Comparison of ENCODE assay signal across 17 mouse cellular contexts in the genomic region with DNA sequence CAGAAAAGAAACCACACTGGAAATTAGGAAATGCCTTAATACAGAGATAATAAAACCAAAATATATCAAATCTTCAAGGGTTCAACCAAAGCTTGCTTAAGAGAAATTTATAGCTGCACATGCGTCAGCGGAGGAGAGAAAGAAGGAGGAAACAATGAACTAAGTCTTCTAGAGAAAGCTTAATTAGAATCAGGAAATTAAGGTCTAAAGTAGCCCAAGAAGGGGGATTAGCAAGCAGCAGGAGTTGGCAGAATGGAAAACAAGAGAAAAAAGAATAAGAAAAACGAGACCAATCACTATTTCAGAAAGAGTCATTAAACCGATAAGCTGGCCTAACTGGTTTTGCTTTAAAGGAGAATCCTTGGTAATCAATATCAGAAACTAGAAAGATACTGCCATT.
DNase-seq lines count a peak whose midpoint lies in the region; ATAC-seq and TF ChIP-seq lines count a peak whose summit lies in the region.
"Had no signal": no experiment of that assay in that cellular context is flagged by ENCODE, and none has a peak within 500 bp of the region (broad histone marks: within the 10 kb centered on the region; RNA-seq: fewer than 3 reads in every experiment).

No protein-coding gene starts in this region.

- H3K4me3 ChIP-seq in forebrain, embryonic 15.5 days, result no peak overlapping the region
- H3K4me3 ChIP-seq in forebrain, embryonic 11.5 days (ENCODE audit: low read depth, low read length), result no peak overlapping the region
- H3K4me3 ChIP-seq in hindbrain, postnatal 0 days (ENCODE audit: low read length), result no peak overlapping the region
- no peak overlapping the region for H3K4me3 ChIP-seq in hindbrain, embryonic 12.5 days
- no peak overlapping the region for H3K4me3 ChIP-seq in stomach, embryonic 15.5 days (replicated peaks)
- H3K4me3 ChIP-seq in stomach, postnatal 0 days (ENCODE audit: low read depth, low read length), result no peak overlapping the region
- H3K4me3 ChIP-seq: embryonic facial prominence, embryonic 12.5 days; layer of hippocampus, adult 2 months; midbrain, embryonic 13.5 days had no signal

- no peak for TF ChIP-seq CTCF in hindbrain, postnatal 0 days (IDR thresholded peaks at IDR 0.05; ENCODE audit: low read depth)
- TF ChIP-seq CTCF in stomach, postnatal 0 days (IDR thresholded peaks at IDR 0.05; ENCODE audit: low read depth), result no peak

- TF ChIP-seq EP300 in stomach, postnatal 0 days (optimal IDR thresholded peaks at IDR 0.05), result no peak

- H3K4me2 ChIP-seq in forebrain, embryonic 15.5 days (replicated peaks), result no peak overlapping the region
- H3K4me2 ChIP-seq in forebrain, embryonic 11.5 days (ENCODE audit: low read depth, low read length, severe bottlenecking), result no peak overlapping the region
- H3K4me2 ChIP-seq in hindbrain, postnatal 0 days (ENCODE audit: low read depth, low read length), result no peak overlapping the region
- no peak overlapping the region for H3K4me2 ChIP-seq in hindbrain, embryonic 12.5 days (replicated peaks)
- no peak overlapping the region for H3K4me2 ChIP-seq in stomach, embryonic 15.5 days
- no peak overlapping the region for H3K4me2 ChIP-seq in stomach, postnatal 0 days (replicated peaks; ENCODE audit: low read depth)
- H3K4me2 ChIP-seq: embryonic facial prominence, embryonic 12.5 days; midbrain, embryonic 13.5 days had no signal

- no peaks in the 10 kb centered on the region for H3K27me3 ChIP-seq in forebrain, embryonic 15.5 days
- H3K27me3 ChIP-seq in forebrain, embryonic 11.5 days (ENCODE audit: control insufficient read depth, insufficient read depth, low read length), result no peaks in the 10 kb centered on the region
- no peaks in the 10 kb centered on the region for H3K27me3 ChIP-seq in hindbrain, postnatal 0 days (ENCODE audit: insufficient read depth, low read length)
- no peaks in the 10 kb centered on the region for H3K27me3 ChIP-seq in hindbrain, embryonic 12.5 days
- H3K27me3 ChIP-seq in stomach, embryonic 15.5 days (replicated peaks), result no peaks in the 10 kb centered on the region
- no peaks in the 10 kb centered on the region for H3K27me3 ChIP-seq in stomach, postnatal 0 days (ENCODE audit: control insufficient read depth, insufficient read depth, low read length)
- H3K27me3 ChIP-seq: embryonic facial prominence, embryonic 12.5 days; midbrain, embryonic 13.5 days had no signal

- no peak for DNase-seq in forebrain, embryonic 11.5 days (ENCODE audit: low spot score)
- DNase-seq in hindbrain, postnatal 0 days (ENCODE audit: low spot score), result no peak
- DNase-seq in stomach, postnatal 0 days (ENCODE audit: low spot score), result no peak
- DNase-seq in cerebellum, adult 11-12 months, result no peak
- no peak for DNase-seq in Muller cell, postnatal 12 days (ENCODE audit: inconsistent ontology term)
- DNase-seq: lung, adult 2 months; lung, postnatal 4 days; right cerebral cortex, postnatal 25 days; thymus, adult 18-20 months had no signal

- 10% methylated on average over 4 of the region's 4 CpGs for WGBS in forebrain, embryonic 15.5 days
- 13% methylated on average over 4 of the region's 4 CpGs for WGBS in forebrain, embryonic 11.5 days
- 38% methylated on average over 4 of the region's 4 CpGs for WGBS in hindbrain, postnatal 0 days
- WGBS in hindbrain, embryonic 12.5 days, result 64% methylated on average over 4 of the region's 4 CpGs
- WGBS in stomach, embryonic 15.5 days, result 50% methylated on average over 4 of the region's 4 CpGs
- WGBS in stomach, postnatal 0 days, result 52% methylated on average over 4 of the region's 4 CpGs

- peaks cover 18% of the 10 kb centered on the region for H3K4me1 ChIP-seq in forebrain, embryonic 15.5 days
- 0 out of 2 replicates have a peak, but pooled peaks cover 2% of the 10 kb centered on the region for H3K4me1 ChIP-seq in forebrain, embryonic 11.5 days (replicated peaks; ENCODE audit: control insufficient read depth, insufficient read depth, low read length)
- H3K4me1 ChIP-seq in hindbrain, postnatal 0 days (ENCODE audit: insufficient read depth, low read length), result no peaks in the 10 kb centered on the region
- H3K4me1 ChIP-seq in hindbrain, embryonic 12.5 days, result peaks cover 7% of the 10 kb centered on the region; the same call in 1 of the 2 replicates
- H3K4me1 ChIP-seq in stomach, embryonic 15.5 days, result peaks cover 8% of the 10 kb centered on the region; the same call in 1 of the 2 replicates
- H3K4me1 ChIP-seq in stomach, postnatal 0 days (replicated peaks; ENCODE audit: control insufficient read depth, insufficient read depth), result no peaks in the 10 kb centered on the region

- H3K9ac ChIP-seq in forebrain, embryonic 15.5 days (replicated peaks), result no peak overlapping the region
- no peak overlapping the region for H3K9ac ChIP-seq in forebrain, embryonic 11.5 days (ENCODE audit: low read length)
- H3K9ac ChIP-seq in hindbrain, postnatal 0 days (replicated peaks; ENCODE audit: low read length), result no peak overlapping the region
- no peak overlapping the region for H3K9ac ChIP-seq in hindbrain, embryonic 12.5 days
- no peak overlapping the region for H3K9ac ChIP-seq in stomach, embryonic 15.5 days
- H3K9ac ChIP-seq in stomach, postnatal 0 days (ENCODE audit: low read length), result no peak overlapping the region
- H3K9ac ChIP-seq: embryonic facial prominence, embryonic 12.5 days; midbrain, embryonic 13.5 days had no signal

- no peaks in the 10 kb centered on the region for H3K9me3 ChIP-seq in forebrain, embryonic 15.5 days
- H3K9me3 ChIP-seq in forebrain, embryonic 11.5 days (ENCODE audit: control insufficient read depth, low read length), result no peaks in the 10 kb centered on the region
- H3K9me3 ChIP-seq in hindbrain, postnatal 0 days (ENCODE audit: low read length), result no peaks in the 10 kb centered on the region
- H3K9me3 ChIP-seq in hindbrain, embryonic 12.5 days (replicated peaks), result no peaks in the 10 kb centered on the region
- no peaks in the 10 kb centered on the region for H3K9me3 ChIP-seq in stomach, embryonic 15.5 days
- H3K9me3 ChIP-seq in stomach, postnatal 0 days (ENCODE audit: control insufficient read depth, low read length), result no peaks in the 10 kb centered on the region
- H3K9me3 ChIP-seq: embryonic facial prominence, embryonic 12.5 days; midbrain, embryonic 13.5 days had no signal

- ATAC-seq in forebrain, embryonic 15.5 days (replicated peaks), result no peak
- no peak for ATAC-seq in forebrain, embryonic 11.5 days (replicated peaks; ENCODE audit: low FRiP score)
- no peak for ATAC-seq in hindbrain, postnatal 0 days
- ATAC-seq in hindbrain, embryonic 12.5 days (ENCODE audit: low FRiP score), result no peak
- no peak for ATAC-seq in stomach, embryonic 15.5 days (ENCODE audit: insufficient read depth, low FRiP score, low read depth)
- ATAC-seq in stomach, postnatal 0 days (ENCODE audit: low FRiP score, low TSS enrichment), result no peak
- ATAC-seq: activated CD4-positive, CD25-positive, alpha-beta regulatory T cell, adult 4 months; inflammation-experienced regulatory T-cells, adult 6 months; midbrain, embryonic 13.5 days had no signal

- H3K27ac ChIP-seq in forebrain, embryonic 15.5 days (replicated peaks), result peak overlapping the region; percentile 32; the same call in 1 of the 2 replicates
- no peak overlapping the region for H3K27ac ChIP-seq in forebrain, embryonic 11.5 days (ENCODE audit: low read depth, low read length)
- H3K27ac ChIP-seq in hindbrain, postnatal 0 days, result peak overlapping the region; percentile 17; the same call in 1 of the 2 replicates
- H3K27ac ChIP-seq in hindbrain, embryonic 12.5 days, result no peak overlapping the region
- H3K27ac ChIP-seq in stomach, embryonic 15.5 days, result peak overlapping the region; percentile 51; the same call in 1 of the 2 replicates
- no peak overlapping the region for H3K27ac ChIP-seq in stomach, postnatal 0 days (replicated peaks)
- H3K27ac ChIP-seq: layer of hippocampus, adult 2 months; midbrain, embryonic 13.5 days had no signal

- no peaks in the 10 kb centered on the region for H3K36me3 ChIP-seq in forebrain, embryonic 15.5 days
- H3K36me3 ChIP-seq in forebrain, embryonic 11.5 days (ENCODE audit: control insufficient read depth, insufficient read depth, low read length), result no peaks in the 10 kb centered on the region
- no peaks in the 10 kb centered on the region for H3K36me3 ChIP-seq in hindbrain, postnatal 0 days (ENCODE audit: insufficient read depth, low read length)
- no peaks in the 10 kb centered on the region for H3K36me3 ChIP-seq in hindbrain, embryonic 12.5 days
- no peaks in the 10 kb centered on the region for H3K36me3 ChIP-seq in stomach, embryonic 15.5 days
- H3K36me3 ChIP-seq in stomach, postnatal 0 days (ENCODE audit: control insufficient read depth, insufficient read depth, low read length), result no peaks in the 10 kb centered on the region
- H3K36me3 ChIP-seq: embryonic facial prominence, embryonic 12.5 days; midbrain, embryonic 13.5 days had no signal

Comparison
In these comparisons a context has a peak if more than half of its experiments do, and no peak if none do; other contexts are left out.
1. H3K27ac ChIP-seq: peak in forebrain, embryonic 15.5 days (single experiment), hindbrain, postnatal 0 days (single experiment) and stomach, embryonic 15.5 days (single experiment); none in forebrain, embryonic 11.5 days (single experiment), hindbrain, embryonic 12.5 days (single experiment) and stomach, postnatal 0 days (single experiment).